Mouse (Mus musculus) G1E (cell line): ENCODE measurements around the gene Moap1. TPM values are rescaled to one million over a fixed set of nuclear protein-coding genes. Genes with fewer than 3 reads are reported as not detected.

ENCODE experiments used
- ATAC-seq: 2 replicates; pipeline ENCODE4 v1.8.0; 2016; ENCODE audit warnings: mild to moderate bottlenecking; ENCODE audit not compliant: insufficient number of reproducible peaks, poor library complexity, low FRiP score, severe bottlenecking; ENCODE audit errors: extremely low read depth
- DNase-seq: peaks from one replicate; pipeline ENCODE4 v3.0.0; 2012; ENCODE audit warnings: low spot score
- H3K27me3 ChIP-seq: 2 replicates; pipeline ENCODE4 v1.6.1; 2012; ENCODE audit warnings: mild to moderate bottlenecking, low read length, inconsistent platforms; ENCODE audit not compliant: insufficient read depth
- H3K36me3 ChIP-seq: replicated peaks from 2 replicates; pipeline ENCODE3; 2012; ENCODE audit warnings: mild to moderate bottlenecking, inconsistent platforms
- H3K4me1 ChIP-seq: 2 replicates; pipeline ENCODE4 v1.6.1; 2012; ENCODE audit warnings: low read depth, low read length, inconsistent platforms, mixed read lengths; ENCODE audit not compliant: insufficient read depth
- H3K4me3 ChIP-seq: 2 replicates; pipeline ENCODE4 v1.5.1; 2012; ENCODE audit warnings: low read depth, mild to moderate bottlenecking, inconsistent platforms, low read length, moderate library complexity, mixed read lengths
- H3K9me3 ChIP-seq: replicated peaks from 2 replicates; pipeline ENCODE4 v1.6.1; 2012; ENCODE audit warnings: inconsistent platforms
- CTCF ChIP-seq: IDR thresholded peaks from 2 replicates; pipeline ENCODE4 v1.5.1; 2012; ENCODE audit warnings: low read depth, low read length, inconsistent platforms, mixed read lengths
- GATA1 ChIP-seq: IDR thresholded peaks from 2 replicates; pipeline ENCODE4 v1.6.1; 2012; ENCODE audit warnings: borderline replicate concordance, low read length, inconsistent platforms, mixed read lengths
- GATA2 ChIP-seq: IDR thresholded peaks from 2 replicates; pipeline ENCODE4 v1.6.1; 2012; ENCODE audit warnings: low read depth, low read length, inconsistent platforms, borderline replicate concordance
- POLR2AphosphoS5 ChIP-seq: IDR thresholded peaks from 2 replicates; pipeline ENCODE4 v1.6.1; 2012; ENCODE audit warnings: low read depth, low read length, inconsistent platforms; ENCODE audit not compliant: insufficient replicate concordance
- TAL1 ChIP-seq: conservative IDR thresholded peaks from 2 replicates; pipeline ENCODE4 v1.6.1; 2012; ENCODE audit warnings: low read depth, low read length, inconsistent platforms, mixed read lengths
- polyA plus RNA-seq: library from polyadenylated mRNA; stranded (reverse); fragments of >175 nt; gene quantifications from 2 replicates; pipeline ENCODE4 v1.2.3, GENCODE M21; 2012
- total RNA-seq, 2 experiments: library from RNA; stranded (forward) in 1 of 2; stranded (reverse) in 1 of 2; fragments of 200-1000 nt in 1 of 2; fragments of >200 nt in 1 of 2; fragmentation: Nextera tagmentation in 1 of 2; gene quantifications; 2 replicates each; pipeline ENCODE4 v1.2.3; 2014 to 2017

The Moap1 gene
- total and polyA plus RNA-seq, 3 experiments, result 3.6 to 41.9 (median 22.3) TPM

DNA sequence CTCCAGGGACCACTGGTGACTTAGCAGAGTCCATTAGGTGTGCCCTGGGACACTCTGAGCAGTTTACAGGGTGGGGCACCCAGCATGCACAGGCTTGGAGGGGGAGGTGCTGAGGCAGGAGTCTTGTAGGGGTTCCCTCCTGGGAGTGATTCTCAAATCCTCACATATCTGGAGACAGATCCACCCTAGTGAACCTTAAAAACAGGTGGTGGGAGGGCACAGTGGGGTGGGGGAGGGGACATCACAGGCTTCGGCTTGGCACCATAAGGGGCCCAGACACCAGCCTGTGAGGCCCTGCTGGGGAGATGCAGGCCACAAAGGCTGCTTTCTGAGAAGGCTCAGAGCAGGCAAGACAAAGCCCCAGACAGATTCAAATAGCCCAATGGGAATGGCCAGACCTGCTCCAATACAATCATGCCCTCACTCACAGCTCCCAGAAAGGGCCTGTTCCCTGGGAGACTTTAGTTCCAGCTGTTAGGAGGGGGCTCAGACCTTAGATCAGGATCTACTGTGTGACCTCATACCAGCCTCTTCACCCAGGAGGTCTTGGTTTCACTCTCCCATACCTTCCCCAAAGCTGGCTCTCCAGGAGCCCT, 45.3 kb downstream of the Moap1 start:
- TF ChIP-seq POLR2AphosphoS5, result no peak
- Histone ChIP-seq H3K36me3 (peaks cover 3% of the 10 kb centered on the region), H3K9me3 (no peaks in the 10 kb centered on the region), H3K4me3 (no peak overlapping the region; the same call in 1 of the 2 replicates), H3K27me3 (peaks cover 8% of the 10 kb centered on the region; the same call in 1 of the 2 replicates), H3K4me1 (peaks cover 36% of the 10 kb centered on the region)
- peak; percentile 48 for DNase-seq
- ATAC-seq, result peak; percentile 25; the same call in 1 of the 2 replicates

DNA sequence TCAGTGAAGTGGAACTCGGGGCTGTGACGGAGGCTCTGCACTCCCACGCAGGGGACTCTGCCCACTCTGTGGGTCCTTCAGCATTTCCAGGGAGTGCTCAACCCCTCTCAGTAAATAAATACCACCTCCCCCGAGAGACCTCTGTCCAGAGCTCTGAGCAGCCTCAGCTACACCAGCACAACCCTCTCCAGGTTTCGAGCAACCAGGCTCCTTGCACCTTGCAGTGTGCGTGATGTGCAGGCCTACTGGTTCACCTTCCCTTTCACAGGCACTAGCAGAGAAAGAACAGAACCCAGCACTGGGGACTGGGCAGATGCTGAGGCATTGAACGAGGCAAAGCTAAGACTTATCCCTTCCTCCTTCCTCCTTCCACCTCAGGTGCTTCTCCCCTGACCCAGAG, 46.1 kb downstream of the Moap1 start:
- H3K9me3 ChIP-seq, result no peaks in the 10 kb centered on the region
- ATAC-seq (no peak), DNase-seq (no peak)
- peaks cover 27% of the 10 kb centered on the region for H3K4me1 ChIP-seq
- H3K4me3 ChIP-seq, result no peak overlapping the region
- TF ChIP-seq POLR2AphosphoS5 (no peak), TAL1 (no peak), GATA1 (no peak), GATA2 (no peak), CTCF (no peak)
- peaks cover 3% of the 10 kb centered on the region for H3K36me3 ChIP-seq
- peaks cover 8% of the 10 kb centered on the region; the same call in 1 of the 2 replicates for H3K27me3 ChIP-seq

DNA sequence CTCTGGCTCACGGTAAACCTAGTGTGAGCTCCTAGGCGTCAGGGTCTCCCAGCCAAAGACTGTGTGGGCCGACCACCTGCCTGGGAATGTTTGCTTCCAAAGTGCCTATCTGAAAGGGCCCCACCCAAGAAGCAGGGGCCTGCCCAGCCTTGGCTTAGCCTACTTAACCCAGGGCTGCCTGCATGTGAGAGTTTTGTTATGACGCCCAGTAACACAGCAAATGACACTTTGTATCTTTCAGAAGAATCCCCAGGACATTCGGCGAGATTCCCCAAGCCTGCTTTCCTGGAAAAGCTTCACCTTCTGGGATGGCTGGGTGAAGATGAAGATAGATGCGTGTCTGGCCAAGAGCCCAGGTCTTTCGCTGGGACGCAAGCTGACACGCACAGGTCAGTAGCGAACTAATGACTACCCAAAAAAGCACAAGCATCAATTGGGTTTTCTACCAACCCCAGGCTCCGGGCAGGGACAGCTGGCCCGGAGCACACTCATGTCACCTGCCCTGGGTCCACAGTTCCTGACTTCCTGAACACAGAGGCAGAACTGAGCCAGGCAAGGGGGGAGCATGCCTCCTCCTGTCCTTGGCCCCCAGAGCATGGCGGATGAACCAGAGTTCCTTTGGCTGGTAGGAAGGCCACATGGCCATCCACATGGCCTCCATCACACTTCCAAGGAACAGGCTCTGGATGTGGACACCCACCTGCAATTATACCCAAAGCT, 46.7 kb downstream of the Moap1 start:
- ATAC-seq, result no peak
- no peaks in the 10 kb centered on the region for H3K9me3 ChIP-seq
- TF ChIP-seq TAL1 (no peak), GATA1 (no peak), GATA2 (no peak), POLR2AphosphoS5 (no peak), CTCF (no peak)
- peaks cover 3% of the 10 kb centered on the region for H3K36me3 ChIP-seq
- H3K4me1 ChIP-seq, result peaks cover 23% of the 10 kb centered on the region
- no peak overlapping the region for H3K4me3 ChIP-seq
- peaks cover 8% of the 10 kb centered on the region; the same call in 1 of the 2 replicates for H3K27me3 ChIP-seq
- DNase-seq, result no peak

DNA sequence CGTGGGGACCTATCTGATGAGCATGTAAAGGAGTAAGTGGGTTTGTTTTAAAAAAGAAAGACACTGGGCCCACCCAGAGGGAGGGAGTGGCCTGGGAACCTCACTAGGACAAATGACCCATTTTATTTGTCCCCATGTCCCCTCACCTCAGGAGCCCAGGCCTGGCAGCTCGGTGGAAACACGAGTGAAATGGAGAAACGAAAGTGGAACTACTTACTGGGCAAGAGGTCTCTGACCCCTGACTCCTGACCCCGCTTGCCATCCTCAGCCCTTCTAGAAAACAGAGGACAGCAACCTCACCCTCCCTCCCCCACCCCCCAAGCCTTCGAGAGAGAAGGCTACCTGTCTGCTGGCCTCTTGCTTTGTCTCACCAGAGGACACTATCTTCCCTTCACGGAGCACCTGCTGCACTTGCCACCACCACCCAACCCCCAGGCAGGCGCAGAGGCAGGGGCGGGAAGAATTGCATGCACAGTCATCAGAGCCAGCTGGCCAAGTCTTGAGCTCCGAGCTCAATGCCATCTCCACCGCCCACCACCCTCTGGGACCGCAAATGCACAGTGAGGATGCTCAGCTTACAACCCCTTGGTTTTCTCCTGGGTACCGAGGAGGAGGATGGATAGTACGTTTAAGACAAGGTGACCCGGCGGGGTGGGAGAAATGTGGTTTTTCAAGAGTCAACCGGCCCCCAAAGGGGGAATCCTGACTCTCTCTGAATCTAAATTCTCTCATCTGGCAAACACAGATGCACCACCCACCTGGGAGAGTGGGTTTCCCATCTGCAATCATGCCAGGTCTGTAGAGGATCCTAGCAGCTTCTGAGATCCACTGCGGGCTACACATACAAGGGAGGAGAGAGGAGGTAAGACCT, 47.9 kb downstream of the Moap1 start:
- H3K4me3 ChIP-seq, result peak overlapping the region; percentile 11; the same call in 1 of the 2 replicates
- peak; percentile 38; the same call in 1 of the 2 replicates for ATAC-seq

More for the DNA sequence above, 47.9 kb downstream of the Moap1 start:
- Histone ChIP-seq H3K9me3 (no peaks in the 10 kb centered on the region), H3K4me1 (peaks cover 23% of the 10 kb centered on the region), H3K27me3 (peaks cover 9% of the 10 kb centered on the region; the same call in 1 of the 2 replicates), H3K36me3 (peaks cover 3% of the 10 kb centered on the region)
- no peak for TF ChIP-seq CTCF
- DNase-seq, result no peak

Other genes starting within 250 kb of the Moap1 start
- not detected in 2 replicates for gene Chga, start 188.7 kb downstream of the Moap1 start, total RNA-seq (2014; fragmentation: Nextera tagmentation)
- gene Chga, start 188.7 kb downstream of the Moap1 start, total RNA-seq (2017), result 0.33 TPM in 1 of 2 replicates, not detected in the other
- gene Chga, start 188.7 kb downstream of the Moap1 start, polyA plus RNA-seq, result not detected in 2 replicates
- gene Itpk1, start 38.7 kb downstream of the Moap1 start, total RNA-seq (2014; fragmentation: Nextera tagmentation), result 2.5 and 4.4 TPM in 2 replicates
- 2.7 and 3.0 TPM in 2 replicates for gene Itpk1, start 38.7 kb downstream of the Moap1 start, total RNA-seq (2017)
- 4.6 and 6.4 TPM in 2 replicates for gene Itpk1, start 38.7 kb downstream of the Moap1 start, polyA plus RNA-seq
- gene Tmem251, start 101 bp upstream of the Moap1 start, total RNA-seq (2014; fragmentation: Nextera tagmentation), result 5.1 and 8.8 TPM in 2 replicates
- gene Tmem251, start 101 bp upstream of the Moap1 start, total RNA-seq (2017), result 22.6 TPM in 2 replicates
- 2.3 and 3.2 TPM in 2 replicates for gene Tmem251, start 101 bp upstream of the Moap1 start, polyA plus RNA-seq
- gene Gm28051, start 14.1 kb upstream of the Moap1 start, total RNA-seq (2014; fragmentation: Nextera tagmentation), result not detected in 2 replicates
- 0.87 TPM in 1 of 2 replicates, not detected in the other for gene Gm28051, start 14.1 kb upstream of the Moap1 start, total RNA-seq (2017)
- gene Gm28051, start 14.1 kb upstream of the Moap1 start, polyA plus RNA-seq, result 6.0 and 9.1 TPM in 2 replicates
- gene Gon7, start 14.1 kb upstream of the Moap1 start, total RNA-seq (2014; fragmentation: Nextera tagmentation), result 35.2 and 41.2 TPM in 2 replicates
- 60.8 and 61.5 TPM in 2 replicates for gene Gon7, start 14.1 kb upstream of the Moap1 start, total RNA-seq (2017)
- gene Gon7, start 14.1 kb upstream of the Moap1 start, polyA plus RNA-seq, result 19.4 and 22.7 TPM in 2 replicates
- 71.7 and 76.6 TPM in 2 replicates for gene Ubr7, start 14.3 kb upstream of the Moap1 start, total RNA-seq (2014; fragmentation: Nextera tagmentation)
- gene Ubr7, start 14.3 kb upstream of the Moap1 start, total RNA-seq (2017), result 149 and 165 TPM in 2 replicates
- 51.1 and 53.8 TPM in 2 replicates for gene Ubr7, start 14.3 kb upstream of the Moap1 start, polyA plus RNA-seq
- 17.5 and 17.6 TPM in 2 replicates for gene Gm20604, start 15.0 kb upstream of the Moap1 start, total RNA-seq (2014; fragmentation: Nextera tagmentation)
- 13.9 TPM in 2 replicates for gene Gm20604, start 15.0 kb upstream of the Moap1 start, total RNA-seq (2017)
- 3.9 and 4.4 TPM in 2 replicates for gene Gm20604, start 15.0 kb upstream of the Moap1 start, polyA plus RNA-seq
- 54.8 and 55.8 TPM in 2 replicates for gene Btbd7, start 134.8 kb upstream of the Moap1 start, total RNA-seq (2014; fragmentation: Nextera tagmentation)
- 35.0 and 39.9 TPM in 2 replicates for gene Btbd7, start 134.8 kb upstream of the Moap1 start, total RNA-seq (2017)
- 3.4 and 3.7 TPM in 2 replicates for gene Btbd7, start 134.8 kb upstream of the Moap1 start, polyA plus RNA-seq
- not detected in 2 replicates for gene Cox8c, start 155.7 kb upstream of the Moap1 start, total RNA-seq (2014; fragmentation: Nextera tagmentation)
- gene Cox8c, start 155.7 kb upstream of the Moap1 start, total RNA-seq (2017), result not detected in 2 replicates
- gene Cox8c, start 155.7 kb upstream of the Moap1 start, polyA plus RNA-seq, result not detected in 2 replicates
- gene Unc79, start 205.2 kb upstream of the Moap1 start, total RNA-seq (2014; fragmentation: Nextera tagmentation), result not detected in 2 replicates
- gene Unc79, start 205.2 kb upstream of the Moap1 start, total RNA-seq (2017), result 0.12 and 0.33 TPM in 2 replicates
- gene Unc79, start 205.2 kb upstream of the Moap1 start, polyA plus RNA-seq, result not detected in 2 replicates